Mouse (Mus musculus): Measurements from ENCODE around the gene Lin28a.

DNA sequence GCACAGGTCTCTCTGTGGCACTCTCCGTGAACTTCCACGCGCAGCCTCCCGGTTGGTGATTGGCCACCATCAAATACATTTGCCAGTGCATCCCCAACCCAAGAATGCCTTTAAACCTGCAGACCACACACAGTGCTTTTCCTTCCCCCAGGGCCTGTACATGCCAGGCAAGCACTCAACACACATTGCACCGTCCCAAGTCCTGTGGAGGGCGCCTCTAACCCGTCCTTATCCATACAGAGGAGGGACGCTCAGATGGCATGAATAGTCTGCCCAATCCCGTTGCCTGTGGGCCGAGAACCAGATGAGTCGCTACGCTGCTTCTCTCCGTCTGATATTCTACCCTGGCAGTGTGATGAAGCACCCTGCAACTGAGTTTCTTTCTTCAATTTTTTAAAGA, 35.7 kb downstream of the Lin28a start:
- TF ChIP-seq CTCF (IDR thresholded peaks at IDR 0.05; ENCODE audit: extremely low read depth, insufficient read depth, low read length) (no peak), POLR2A (IDR thresholded peaks at IDR 0.05; ENCODE audit: extremely low read depth, insufficient read depth, low read length) (no peak)

Data from cortical plate, adult 2 months (tissue).